Mouse (Mus musculus) intestine, embryonic 16.5 days (tissue): Measurements from ENCODE around the gene Tle4. TPM values are rescaled to one million over a fixed set of nuclear protein-coding genes. Genes with fewer than 3 reads are reported as not detected.

Experiments
- ATAC-seq: fragments of 200-750 bp; cut with Nextera tagmentation; 2 replicates; pipeline ENCODE4 v1.8.0; 2017; ENCODE audit warnings: moderate TSS enrichment, moderate library complexity
- H3K27ac ChIP-seq: fragments of 300-500 bp; sonication (generic); 2 replicates; pipeline ENCODE4 v1.5.1; 2014; ENCODE audit warnings: mild to moderate bottlenecking, low read length
- H3K27me3 ChIP-seq: fragments of 300-500 bp; sonication (generic); replicated peaks from 2 replicates; pipeline ENCODE4 v1.6.1; 2014; ENCODE audit warnings: low read length, control low read depth, mixed read lengths; ENCODE audit not compliant: control insufficient read depth, insufficient read depth
- H3K36me3 ChIP-seq: fragments of 300-500 bp; sonication (generic); 2 replicates; pipeline ENCODE4 v1.6.1; 2014; ENCODE audit warnings: low read length, control low read depth; ENCODE audit not compliant: control insufficient read depth, insufficient read depth
- H3K4me1 ChIP-seq: fragments of 300-500 bp; sonication (generic); 2 replicates; pipeline ENCODE4 v1.6.1; 2014; ENCODE audit warnings: low read length, control low read depth, mixed read lengths; ENCODE audit not compliant: control insufficient read depth, insufficient read depth
- H3K4me2 ChIP-seq: fragments of 300-500 bp; sonication (generic); 2 replicates; pipeline ENCODE4 v1.6.1; 2014; ENCODE audit warnings: low read depth, low read length, control low read depth
- H3K4me3 ChIP-seq: fragments of 300-500 bp; sonication (generic); 2 replicates; pipeline ENCODE4 v1.5.1; 2014; ENCODE audit warnings: mild to moderate bottlenecking, low read length
- H3K9ac ChIP-seq: fragments of 300-500 bp; sonication (generic); 2 replicates; pipeline ENCODE4 v1.6.1; 2014; ENCODE audit warnings: low read depth, low read length
- H3K9me3 ChIP-seq: fragments of 300-500 bp; sonication (generic); 2 replicates; pipeline ENCODE4 v1.6.1; 2016; ENCODE audit warnings: low read length, control low read depth; ENCODE audit not compliant: control insufficient read depth
- WGBS: fragments of 180-500 bp; shearing (Covaris S2); extraction: QIAGEN DNeasy Blood & Tissue Kit; methylation state at CpG from one replicate; pipeline ENCODE4 v1.1.7; 2014; 5-methylcytosine and 5-hydroxymethylcytosine counted together
- polyA plus RNA-seq: library from polyadenylated mRNA; unstranded; fragments of >200 nt; fragmentation: Nextera tagmentation; extraction: Ambion mirVana; gene quantifications from 2 replicates; pipeline ENCODE4 v1.2.1, GENCODE M21; 2015

Gene Tle4
- polyA plus RNA-seq, 1 experiment from 2014 or later, result 11.5 TPM

GRCm38 (mm10) chr19:14493047-14493446 is 104.8 kb downstream of the Tle4 start:
- WGBS, result 63% methylated on average over 3 of the region's 3 CpGs

GRCm38 (mm10) chr19:14487180-14487579 is 110.7 kb downstream of the Tle4 start:
- ATAC-seq, result no peak
- Histone ChIP-seq H3K27ac (no peak overlapping the region), H3K9ac (no peak overlapping the region), H3K4me1 (peaks cover 4% of the 10 kb centered on the region; the same call in 1 of the 2 replicates), H3K36me3 (no peaks in the 10 kb centered on the region), H3K9me3 (no peaks in the 10 kb centered on the region), H3K27me3 (no peaks in the 10 kb centered on the region), H3K4me2 (no peak overlapping the region), H3K4me3 (no peak overlapping the region)
- 78% methylated on average over 9 of the region's 9 CpGs for WGBS

More at GRCm38 (mm10) chr19:14493047-14493446, 104.8 kb downstream of the Tle4 start:
- no peaks in the 10 kb centered on the region for H3K9me3 ChIP-seq
- peak overlapping the region; percentile 70; the same call in 1 of the 2 replicates for H3K27ac ChIP-seq
- H3K4me3 ChIP-seq, result no peak overlapping the region
- peak; percentile 100 for ATAC-seq
- 0 out of 2 replicates have a peak, but pooled peaks cover 2% of the 10 kb centered on the region for H3K4me1 ChIP-seq
- no peak overlapping the region for H3K9ac ChIP-seq
- H3K36me3 ChIP-seq, result 0 out of 2 replicates have a peak, but pooled peaks cover 2% of the 10 kb centered on the region
- H3K27me3 ChIP-seq, result no peaks in the 10 kb centered on the region
- H3K4me2 ChIP-seq, result no peak overlapping the region

- ATAC-seq, result no peak
- Histone ChIP-seq H3K27me3 (no peaks in the 10 kb centered on the region), H3K4me3 (no peak overlapping the region), H3K9ac (no peak overlapping the region), H3K27ac (no peak overlapping the region), H3K4me2 (no peak overlapping the region), H3K9me3 (no peaks in the 10 kb centered on the region), H3K4me1 (peaks cover 20% of the 10 kb centered on the region), H3K36me3 (no peaks in the 10 kb centered on the region)
- 83% methylated on average over 3 of the region's 3 CpGs for WGBS
These were observed 112.7 kb downstream of the Tle4 start for GRCm38 (mm10) chr19:14485176-14485575.

GRCm38 (mm10) chr19:14482562-14483138 is 115.2 kb downstream of the Tle4 start:
- H3K9ac ChIP-seq, result no peak overlapping the region
- H3K36me3 ChIP-seq, result no peaks in the 10 kb centered on the region
- peaks cover 28% of the 10 kb centered on the region for H3K4me1 ChIP-seq
- no peak overlapping the region for H3K4me2 ChIP-seq
- no peak overlapping the region for H3K4me3 ChIP-seq
- WGBS, result 57% methylated on average over 5 of the region's 5 CpGs
- H3K27ac ChIP-seq, result no peak overlapping the region
- ATAC-seq, result peak; percentile 71
- H3K27me3 ChIP-seq, result no peaks in the 10 kb centered on the region
- no peaks in the 10 kb centered on the region for H3K9me3 ChIP-seq

GRCm38 (mm10) chr19:14481796-14482561 is 115.9 kb downstream of the Tle4 start:
- 39% methylated on average over 5 of the region's 5 CpGs for WGBS
- Histone ChIP-seq H3K4me2 (no peak overlapping the region), H3K9ac (no peak overlapping the region), H3K4me1 (peaks cover 28% of the 10 kb centered on the region), H3K36me3 (no peaks in the 10 kb centered on the region), H3K9me3 (no peaks in the 10 kb centered on the region), H3K27ac (no peak overlapping the region; the same call in 1 of the 2 replicates), H3K27me3 (no peaks in the 10 kb centered on the region), H3K4me3 (no peak overlapping the region)
- ATAC-seq, result peak; percentile 89

GRCm38 (mm10) chr19:14479711-14480110 is 118.1 kb downstream of the Tle4 start:
- H3K27me3 ChIP-seq, result no peaks in the 10 kb centered on the region
- H3K36me3 ChIP-seq, result no peaks in the 10 kb centered on the region
- H3K4me1 ChIP-seq, result peaks cover 28% of the 10 kb centered on the region
- no peak overlapping the region for H3K9ac ChIP-seq
- peak; percentile 9; the same call in 1 of the 2 replicates for ATAC-seq
- H3K4me2 ChIP-seq, result no peak overlapping the region
- H3K9me3 ChIP-seq, result no peaks in the 10 kb centered on the region
- no peak overlapping the region for H3K27ac ChIP-seq
- H3K4me3 ChIP-seq, result no peak overlapping the region

- H3K27ac ChIP-seq, result no peak overlapping the region
- 73% methylated on average over 8 of the region's 8 CpGs for WGBS
- ATAC-seq, result no peak
These were observed 128.5 kb downstream of the Tle4 start for GRCm38 (mm10) chr19:14469325-14469724.

GRCm38 (mm10) chr19:14468733-14469132 is 129.1 kb downstream of the Tle4 start:
- Histone ChIP-seq H3K4me1 (no peaks in the 10 kb centered on the region), H3K9ac (no peak overlapping the region), H3K4me3 (no peak overlapping the region), H3K27me3 (no peaks in the 10 kb centered on the region), H3K36me3 (no peaks in the 10 kb centered on the region), H3K4me2 (no peak overlapping the region), H3K9me3 (no peaks in the 10 kb centered on the region), H3K27ac (no peak overlapping the region)
- 98% methylated on average over 2 of the region's 2 CpGs for WGBS
- no peak for ATAC-seq

More at GRCm38 (mm10) chr19:14469325-14469724, 128.5 kb downstream of the Tle4 start:
- H3K9ac ChIP-seq, result no peak overlapping the region
- H3K4me3 ChIP-seq, result no peak overlapping the region
- no peaks in the 10 kb centered on the region for H3K36me3 ChIP-seq
- H3K9me3 ChIP-seq, result no peaks in the 10 kb centered on the region
- no peak overlapping the region for H3K4me2 ChIP-seq
- H3K4me1 ChIP-seq, result no peaks in the 10 kb centered on the region
- no peaks in the 10 kb centered on the region for H3K27me3 ChIP-seq

GRCm38 (mm10) chr19:14466020-14466419 is 131.8 kb downstream of the Tle4 start:
- no peak overlapping the region for H3K9ac ChIP-seq
- no peaks in the 10 kb centered on the region for H3K4me1 ChIP-seq
- no peaks in the 10 kb centered on the region for H3K36me3 ChIP-seq
- ATAC-seq, result no peak
- 93% methylated on average over 8 of the region's 8 CpGs for WGBS
- no peak overlapping the region for H3K4me3 ChIP-seq
- H3K27ac ChIP-seq, result no peak overlapping the region
- no peaks in the 10 kb centered on the region for H3K9me3 ChIP-seq
- H3K27me3 ChIP-seq, result no peaks in the 10 kb centered on the region
- no peak overlapping the region for H3K4me2 ChIP-seq
